Mouse (Mus musculus) MEL (cell line): ENCODE measurements at regions not wholly inside any gene's neighbourhood (a gene's known extent, or its start where the extent isn't known, plus 50 kb on each side); places are given as distances from the start of the nearest gene placed in this dataset.

Source experiments
- DNase-seq: peaks from one replicate; pipeline ENCODE4 v3.0.0; 2011; ENCODE audit warnings: low read depth, low spot score
- H3K27ac ChIP-seq: 2 replicates; pipeline ENCODE4 v1.5.1; 2012; ENCODE audit warnings: low read depth, mild to moderate bottlenecking, control low read depth, low read length, moderate library complexity; ENCODE audit not compliant: control insufficient read depth
- H3K27me3 ChIP-seq, 2 experiments: fragments of 150-350 bp in 1 of 2; sonication (generic) in 1 of 2; 2 replicates each; pipeline ENCODE4 v1.6.1; 2012; ENCODE audit warnings: low read length in 2 of 2, mild to moderate bottlenecking in 2 of 2, improper control_type of control experiment in 1 of 2, moderate library complexity in 1 of 2; ENCODE audit not compliant: insufficient read depth in 2 of 2, control insufficient read depth in 1 of 2
- H3K36me3 ChIP-seq, 2 experiments: 2 replicates each; pipeline ENCODE4 v1.6.1; 2012 to 2014; ENCODE audit warnings: low read length in 2 of 2, improper control_type of control experiment in 1 of 2, inconsistent platforms in 1 of 2, mild to moderate bottlenecking in 1 of 2; ENCODE audit not compliant: insufficient read depth in 2 of 2, control insufficient read depth in 1 of 2
- H3K4me1 ChIP-seq, 2 experiments: fragments of 150-350 bp in 1 of 2; sonication (generic) in 1 of 2; 2 replicates each; pipeline ENCODE4 v1.6.1; 2012; ENCODE audit warnings: low read length in 2 of 2, improper control_type of control experiment in 1 of 2, mild to moderate bottlenecking in 1 of 2; ENCODE audit not compliant: insufficient read depth in 2 of 2, control insufficient read depth in 1 of 2
- H3K4me3 ChIP-seq, 2 experiments: fragments of 150-350 bp in 1 of 2; sonication (generic) in 1 of 2; 2 replicates each; pipeline ENCODE4 v1.5.1; 2012; ENCODE audit warnings: low read depth in 2 of 2, low read length in 2 of 2, mild to moderate bottlenecking in 2 of 2, moderate library complexity in 2 of 2, control low read depth in 1 of 2, improper control_type of control experiment in 1 of 2; ENCODE audit not compliant: control insufficient read depth in 1 of 2, insufficient read depth in 1 of 2
- H3K79me2 ChIP-seq: 2 replicates; pipeline ENCODE4 v1.6.1; 2012; ENCODE audit warnings: mild to moderate bottlenecking, low read length, moderate library complexity; ENCODE audit not compliant: control insufficient read depth, poor library complexity, insufficient read depth
- H3K9ac ChIP-seq: 2 replicates; pipeline ENCODE4 v1.6.1; 2012; ENCODE audit warnings: low read depth, mild to moderate bottlenecking, control low read depth, low read length, moderate library complexity; ENCODE audit not compliant: control insufficient read depth, poor library complexity, severe bottlenecking
- H3K9me3 ChIP-seq: fragments of 150-350 bp; sonication (generic); replicated peaks from 2 replicates; pipeline ENCODE4 v1.6.1; 2012; ENCODE audit warnings: mild to moderate bottlenecking, low read length, improper control_type of control experiment, moderate library complexity; ENCODE audit not compliant: insufficient read depth
- CHD1 ChIP-seq: IDR thresholded peaks from 2 replicates; pipeline ENCODE4 v1.6.1; 2012; ENCODE audit warnings: low read depth, mild to moderate bottlenecking, inconsistent platforms, low read length, improper control_type of control experiment
- CTCF ChIP-seq, 3 experiments: IDR thresholded peaks in 2 of 3; conservative IDR thresholded peaks in 1 of 3; 2 replicates each; pipeline ENCODE4 v1.5.1; 2011 to 2012; ENCODE audit warnings: low read length in 3 of 3, low read depth in 2 of 3, mild to moderate bottlenecking in 2 of 3, improper control_type of control experiment in 1 of 3, inconsistent platforms in 1 of 3, mixed read lengths in 1 of 3, moderate library complexity in 1 of 3; ENCODE audit not compliant: control insufficient read depth in 1 of 3, insufficient read depth in 1 of 3, poor library complexity in 1 of 3, severe bottlenecking in 1 of 3
- EP300 ChIP-seq, 2 experiments: IDR thresholded peaks; 2 replicates each; pipeline ENCODE4 v1.6.1; 2011; ENCODE audit warnings: improper control_type of control experiment in 2 of 2, low read length in 2 of 2, low read depth in 1 of 2, mild to moderate bottlenecking in 1 of 2
- ETS1 ChIP-seq: IDR thresholded peaks from 2 replicates; pipeline ENCODE4 v1.6.1; 2012; ENCODE audit warnings: low read depth, mild to moderate bottlenecking, inconsistent platforms, low read length, improper control_type of control experiment, moderate library complexity
- GATA1 ChIP-seq: IDR thresholded peaks from 2 replicates; pipeline ENCODE4 v1.6.1; 2011; ENCODE audit warnings: low read depth, low read length, improper control_type of control experiment
- KAT2A ChIP-seq: conservative IDR thresholded peaks from 2 replicates; pipeline ENCODE4 v1.6.1; 2012; ENCODE audit warnings: low read depth, low read length, improper control_type of control experiment, inconsistent platforms
- MEF2A ChIP-seq: IDR thresholded peaks from 2 replicates; pipeline ENCODE4 v1.6.1; 2014; ENCODE audit warnings: low read depth, mild to moderate bottlenecking, inconsistent platforms, low read length, improper control_type of control experiment; ENCODE audit not compliant: poor library complexity, insufficient replicate concordance, severe bottlenecking; ENCODE audit errors: extremely low read depth
- MYB ChIP-seq: IDR thresholded peaks from 2 replicates; pipeline ENCODE4 v1.6.1; 2011; ENCODE audit warnings: mild to moderate bottlenecking, low read depth, low read length, improper control_type of control experiment
- NRF1 ChIP-seq: IDR thresholded peaks from 2 replicates; pipeline ENCODE4 v1.6.1; 2014; ENCODE audit warnings: low read depth, mild to moderate bottlenecking, inconsistent platforms, low read length, improper control_type of control experiment, moderate library complexity; ENCODE audit not compliant: poor library complexity, insufficient read depth, severe bottlenecking
- POLR2A ChIP-seq, 2 experiments: IDR thresholded peaks; 2 replicates each; pipeline ENCODE4 v1.6.1; 2011 to 2012; ENCODE audit warnings: low read length in 2 of 2, mild to moderate bottlenecking in 2 of 2, control low read depth in 1 of 2, improper control_type of control experiment in 1 of 2, low read depth in 1 of 2, moderate library complexity in 1 of 2; ENCODE audit not compliant: control insufficient read depth in 1 of 2, insufficient read depth in 1 of 2, poor library complexity in 1 of 2
- RCOR1 ChIP-seq: IDR thresholded peaks from 2 replicates; pipeline ENCODE4 v1.6.1; 2012; ENCODE audit warnings: low read depth, mild to moderate bottlenecking, inconsistent platforms, low read length, improper control_type of control experiment
- USF1 ChIP-seq: IDR thresholded peaks from 2 replicates; pipeline ENCODE4 v1.6.1; 2014; ENCODE audit warnings: low read depth, mild to moderate bottlenecking, inconsistent platforms, low read length, improper control_type of control experiment, moderate library complexity
- USF2 ChIP-seq, 2 experiments: IDR thresholded peaks; 2 replicates each; pipeline ENCODE4 v1.6.1; 2011 to 2012; ENCODE audit warnings: improper control_type of control experiment in 2 of 2, low read length in 2 of 2, borderline replicate concordance in 1 of 2, inconsistent platforms in 1 of 2, low read depth in 1 of 2, mild to moderate bottlenecking in 1 of 2; ENCODE audit not compliant: insufficient read depth in 1 of 2
- ZC3H11A ChIP-seq: IDR thresholded peaks from 2 replicates; pipeline ENCODE4 v1.6.1; 2012; ENCODE audit warnings: low read depth, mild to moderate bottlenecking, inconsistent platforms, low read length, improper control_type of control experiment

GRCm38 (mm10) chr13:29015605-29015994, 62.1 kb upstream of the Sox4 start:
- no peak overlapping the region for H3K27ac ChIP-seq
- no peaks in the 10 kb centered on the region for H3K27me3 ChIP-seq
- no peak for DNase-seq
- H3K79me2 ChIP-seq, result no peaks in the 10 kb centered on the region
- H3K9me3 ChIP-seq, result no peaks in the 10 kb centered on the region
- no peak overlapping the region for H3K4me3 ChIP-seq
- no peaks in the 10 kb centered on the region for H3K36me3 ChIP-seq
- H3K9ac ChIP-seq, result no peak overlapping the region
- H3K4me1 ChIP-seq, result no peaks in the 10 kb centered on the region
- no peak for TF ChIP-seq EP300 (IDR thresholded peaks at IDR 0.05; ENCODE audit: low read depth in 1 of 2, low read length in 2 of 2)
- TF ChIP-seq CTCF (IDR thresholded peaks at IDR 0.05 in 2 of 3, conservative IDR thresholded peaks at IDR 0.05 in 1 of 3; ENCODE audit: control insufficient read depth in 1 of 3, insufficient read depth in 1 of 3, low read depth in 2 of 3, low read length in 3 of 3, poor library complexity in 1 of 3, severe bottlenecking in 1 of 3), result no peak
- no peak for TF ChIP-seq USF1
- TF ChIP-seq POLR2A (IDR thresholded peaks at IDR 0.05; ENCODE audit: control insufficient read depth in 1 of 2, insufficient read depth in 1 of 2, low read depth in 1 of 2, low read length in 2 of 2, poor library complexity in 1 of 2), result no peak
- no peak for TF ChIP-seq USF2 (IDR thresholded peaks at IDR 0.05; ENCODE audit: borderline replicate concordance in 1 of 2, insufficient read depth in 1 of 2, low read depth in 1 of 2, low read length in 2 of 2)
- TF ChIP-seq CHD1, result no peak
- TF ChIP-seq ZC3H11A, result no peak

GRCm38 (mm10) chr13:29014827-29015604, 61.5 kb upstream of the Sox4 start:
- DNase-seq, result no peak
- H3K27ac ChIP-seq, result no peak overlapping the region
- H3K27me3 ChIP-seq, result no peaks in the 10 kb centered on the region
- no peak overlapping the region for H3K9ac ChIP-seq
- TF ChIP-seq CHD1, result no peak
- TF ChIP-seq KAT2A, result no peak
- no peak for TF ChIP-seq ETS1
- TF ChIP-seq GATA1, result no peak
- no peak for TF ChIP-seq MYB
- TF ChIP-seq RCOR1, result no peak
- TF ChIP-seq MEF2A, result no peak
- no peak for TF ChIP-seq NRF1
- H3K4me1 ChIP-seq, result no peaks in the 10 kb centered on the region
- no peak overlapping the region for H3K4me3 ChIP-seq
- no peaks in the 10 kb centered on the region for H3K79me2 ChIP-seq
- H3K36me3 ChIP-seq, result no peaks in the 10 kb centered on the region
- no peaks in the 10 kb centered on the region for H3K9me3 ChIP-seq
